Mouse (Mus musculus) neural tube, embryonic 14.5 days (tissue): ENCODE measurements around the gene Rgs7bp. TPM values are rescaled to one million over a fixed set of nuclear protein-coding genes. Genes with fewer than 3 reads are reported as not detected.
A peak's percentile ranks its signal among the peaks of the same experiment; 100 is the strongest.
"Not testable (repeated sequence)": the region's sequence is repeated elsewhere in the genome, so short reads cannot be mapped to it uniquely, and the experiment has no call there.

Experiments used
- ATAC-seq: fragments of 200-750 bp; cut with Nextera tagmentation; 2 replicates; pipeline ENCODE4 v1.8.0; 2017; ENCODE audit warnings: low read depth, mild to moderate bottlenecking, moderate TSS enrichment, moderate library complexity
- H3K27ac ChIP-seq: fragments of 300-500 bp; sonication (generic); 2 replicates; pipeline ENCODE4 v1.5.1; 2014; ENCODE audit warnings: low read depth, mild to moderate bottlenecking, control low read depth, low read length, moderate library complexity, mixed read lengths
- H3K27me3 ChIP-seq: fragments of 300-500 bp; sonication (generic); 2 replicates; pipeline ENCODE4 v1.6.1; 2014; ENCODE audit warnings: low read length; ENCODE audit not compliant: control insufficient read depth, insufficient read depth
- H3K36me3 ChIP-seq: fragments of 300-500 bp; sonication (generic); 2 replicates; pipeline ENCODE4 v1.6.1; 2014; ENCODE audit warnings: low read length, mixed read lengths; ENCODE audit not compliant: control insufficient read depth, insufficient read depth
- H3K4me1 ChIP-seq: fragments of 300-500 bp; sonication (generic); 2 replicates; pipeline ENCODE4 v1.6.1; 2014; ENCODE audit warnings: low read length; ENCODE audit not compliant: control insufficient read depth, insufficient read depth
- H3K4me2 ChIP-seq: fragments of 300-500 bp; sonication (generic); 2 replicates; pipeline ENCODE4 v1.6.1; 2014; ENCODE audit warnings: mild to moderate bottlenecking, low read depth, low read length, control low read depth
- H3K4me3 ChIP-seq: fragments of 300-500 bp; sonication (generic); 2 replicates; pipeline ENCODE4 v1.5.1; 2014; ENCODE audit warnings: low read depth, low read length, control low read depth, mixed read lengths
- H3K9ac ChIP-seq: fragments of 300-500 bp; sonication (generic); replicated peaks from 2 replicates; pipeline ENCODE4 v1.6.1; 2014; ENCODE audit warnings: low read depth, mild to moderate bottlenecking, control low read depth, low read length, mixed read lengths
- H3K9me3 ChIP-seq: fragments of 300-500 bp; sonication (generic); 2 replicates; pipeline ENCODE4 v1.6.1; 2016; ENCODE audit warnings: low read length; ENCODE audit not compliant: control insufficient read depth
- WGBS: fragments of 180-500 bp; shearing (Covaris S2); extraction: QIAGEN DNeasy Blood & Tissue Kit; methylation state at CpG from one replicate; pipeline ENCODE4 v1.1.7; 2014; 5-methylcytosine and 5-hydroxymethylcytosine counted together
- polyA plus RNA-seq: library from polyadenylated mRNA; unstranded; fragments of >200 nt; fragmentation: Nextera tagmentation; extraction: Ambion mirVana; gene quantifications from 2 replicates; pipeline ENCODE4 v1.2.1, GENCODE M21; 2014

The Rgs7bp gene
- polyA plus RNA-seq, 1 experiment from 2014 or later, result 10.6 TPM

GRCm38 (mm10) chr13:104931635-104932532 lies 122.8 kb downstream of the Rgs7bp start:
- Histone ChIP-seq H3K36me3 (no peaks in the 10 kb centered on the region), H3K4me2 (no peak overlapping the region), H3K4me1 (0 out of 2 replicates have a peak, but pooled peaks cover 3% of the 10 kb centered on the region), H3K9me3 (no peaks in the 10 kb centered on the region), H3K4me3 (no peak overlapping the region), H3K9ac (no peak overlapping the region), H3K27me3 (no peaks in the 10 kb centered on the region), H3K27ac (no peak overlapping the region; the same call in none of the 2 replicates)
- ATAC-seq, result no peak
- 86% methylated on average over 6 of the region's 6 CpGs for WGBS

GRCm38 (mm10) chr13:104930814-104931213 lies 123.9 kb downstream of the Rgs7bp start:
- ATAC-seq, result peak; percentile 72
- no peak overlapping the region for H3K9ac ChIP-seq
- no peaks in the 10 kb centered on the region for H3K27me3 ChIP-seq
- peak overlapping the region; percentile 40; the same call in 1 of the 2 replicates for H3K27ac ChIP-seq
- H3K4me2 ChIP-seq, result no peak overlapping the region
- no peak overlapping the region for H3K4me3 ChIP-seq
- WGBS, result 48% methylated on average over 3 of the region's 3 CpGs
- H3K4me1 ChIP-seq, result 0 out of 2 replicates have a peak, but pooled peaks cover 3% of the 10 kb centered on the region
- H3K36me3 ChIP-seq, result no peaks in the 10 kb centered on the region
- H3K9me3 ChIP-seq, result no peaks in the 10 kb centered on the region

GRCm38 (mm10) chr13:104918663-104919062 lies 136.1 kb downstream of the Rgs7bp start:
- no peak for ATAC-seq
- no peaks in the 10 kb centered on the region for H3K27me3 ChIP-seq
- peaks cover 3% of the 10 kb centered on the region; the same call in 1 of the 2 replicates for H3K4me1 ChIP-seq
- no peak overlapping the region for H3K4me2 ChIP-seq
- H3K4me3 ChIP-seq, result no peak overlapping the region
- no peak overlapping the region for H3K27ac ChIP-seq
- no peaks in the 10 kb centered on the region for H3K36me3 ChIP-seq
- H3K9me3 ChIP-seq, result no peaks in the 10 kb centered on the region
- H3K9ac ChIP-seq, result no peak overlapping the region
- 84% methylated on average over 16 of the region's 16 CpGs for WGBS

- H3K4me1 ChIP-seq, H3K27me3 ChIP-seq, H3K9ac ChIP-seq, H3K36me3 ChIP-seq, ATAC-seq, H3K4me2 ChIP-seq, H3K27ac ChIP-seq, H3K9me3 ChIP-seq, H3K4me3 ChIP-seq: not testable (repeated sequence)
- 76% methylated on average over 6 of the region's 6 CpGs for WGBS
These were observed 138.0 kb downstream of the Rgs7bp start for GRCm38 (mm10) chr13:104916771-104917170.

- no peak for ATAC-seq
- no peaks in the 10 kb centered on the region for H3K36me3 ChIP-seq
- 81% methylated on average over 2 of the region's 2 CpGs for WGBS
- H3K27me3 ChIP-seq, result no peaks in the 10 kb centered on the region
- peaks cover 3% of the 10 kb centered on the region; the same call in 1 of the 2 replicates for H3K4me1 ChIP-seq
- H3K4me3 ChIP-seq, result no peak overlapping the region
- H3K9ac ChIP-seq, result no peak overlapping the region
- no peak overlapping the region for H3K4me2 ChIP-seq
- peak overlapping the region; percentile 58; the same call in 1 of the 2 replicates for H3K27ac ChIP-seq
- no peaks in the 10 kb centered on the region for H3K9me3 ChIP-seq
These were observed 138.6 kb downstream of the Rgs7bp start for GRCm38 (mm10) chr13:104916106-104916505.

GRCm38 (mm10) chr13:104914288-104914895 lies 140.3 kb downstream of the Rgs7bp start:
- Histone ChIP-seq H3K27ac (peak overlapping the region; percentile 35; the same call in 1 of the 2 replicates), H3K4me3 (0 out of 2 replicates have a peak overlapping the region, but pooled peaks have one; percentile 1), H3K36me3 (no peaks in the 10 kb centered on the region), H3K9ac (no peak overlapping the region), H3K27me3 (no peaks in the 10 kb centered on the region), H3K4me1 (peaks cover 3% of the 10 kb centered on the region; the same call in 1 of the 2 replicates), H3K9me3 (no peaks in the 10 kb centered on the region), H3K4me2 (peak overlapping the region; percentile 40)
- ATAC-seq, result peak; percentile 85
- 57% methylated on average over 17 of the region's 17 CpGs for WGBS

- not testable (repeated sequence) for ATAC-seq, H3K4me2 ChIP-seq
These were observed 143.1 kb downstream of the Rgs7bp start for GRCm38 (mm10) chr13:104911626-104912025.

GRCm38 (mm10) chr13:104911006-104911405 lies 143.7 kb downstream of the Rgs7bp start:
- H3K9me3 ChIP-seq, ATAC-seq: not testable (repeated sequence)
- WGBS, result 87% methylated on average over 1 of the region's 1 CpGs

More at GRCm38 (mm10) chr13:104911626-104912025, 143.1 kb downstream of the Rgs7bp start:
- H3K4me1 ChIP-seq, H3K4me3 ChIP-seq, H3K27me3 ChIP-seq, H3K9me3 ChIP-seq, H3K27ac ChIP-seq, H3K9ac ChIP-seq, H3K36me3 ChIP-seq: not testable (repeated sequence)
- 52% methylated on average over 5 of the region's 5 CpGs for WGBS

GRCm38 (mm10) chr13:104908691-104909090 lies 146.0 kb downstream of the Rgs7bp start:
- Histone ChIP-seq H3K27me3 (no peaks in the 10 kb centered on the region), H3K36me3 (no peaks in the 10 kb centered on the region), H3K4me2 (no peak overlapping the region), H3K9ac (no peak overlapping the region), H3K27ac (no peak overlapping the region), H3K4me1 (no peaks in the 10 kb centered on the region), H3K4me3 (no peak overlapping the region), H3K9me3 (no peaks in the 10 kb centered on the region)
- no peak for ATAC-seq
- WGBS, result 58% methylated on average over 7 of the region's 7 CpGs

More at GRCm38 (mm10) chr13:104911006-104911405, 143.7 kb downstream of the Rgs7bp start:
- H3K9ac ChIP-seq, H3K4me2 ChIP-seq, H3K27me3 ChIP-seq, H3K36me3 ChIP-seq, H3K27ac ChIP-seq, H3K4me1 ChIP-seq, H3K4me3 ChIP-seq: not testable (repeated sequence)
